Mouse (Mus musculus) G1E (cell line): ENCODE results near the gene Armc5. TPM values are rescaled to one million over a fixed set of nuclear protein-coding genes. Genes with fewer than 3 reads are reported as not detected.

ENCODE experiments used
- ATAC-seq: 2 replicates; pipeline ENCODE4 v1.8.0; 2016; ENCODE audit warnings: mild to moderate bottlenecking; ENCODE audit not compliant: insufficient number of reproducible peaks, poor library complexity, low FRiP score, severe bottlenecking; ENCODE audit errors: extremely low read depth
- DNase-seq: peaks from one replicate; pipeline ENCODE4 v3.0.0; 2012; ENCODE audit warnings: low spot score
- H3K27me3 ChIP-seq: 2 replicates; pipeline ENCODE4 v1.6.1; 2012; ENCODE audit warnings: mild to moderate bottlenecking, low read length, inconsistent platforms; ENCODE audit not compliant: insufficient read depth
- H3K36me3 ChIP-seq: replicated peaks from 2 replicates; pipeline ENCODE3; 2012; ENCODE audit warnings: mild to moderate bottlenecking, inconsistent platforms
- H3K4me1 ChIP-seq: 2 replicates; pipeline ENCODE4 v1.6.1; 2012; ENCODE audit warnings: low read depth, low read length, inconsistent platforms, mixed read lengths; ENCODE audit not compliant: insufficient read depth
- H3K4me3 ChIP-seq: 2 replicates; pipeline ENCODE4 v1.5.1; 2012; ENCODE audit warnings: low read depth, mild to moderate bottlenecking, inconsistent platforms, low read length, moderate library complexity, mixed read lengths
- H3K9me3 ChIP-seq: replicated peaks from 2 replicates; pipeline ENCODE4 v1.6.1; 2012; ENCODE audit warnings: inconsistent platforms
- CTCF ChIP-seq: IDR thresholded peaks from 2 replicates; pipeline ENCODE4 v1.5.1; 2012; ENCODE audit warnings: low read depth, low read length, inconsistent platforms, mixed read lengths
- GATA1 ChIP-seq: IDR thresholded peaks from 2 replicates; pipeline ENCODE4 v1.6.1; 2012; ENCODE audit warnings: borderline replicate concordance, low read length, inconsistent platforms, mixed read lengths
- GATA2 ChIP-seq: IDR thresholded peaks from 2 replicates; pipeline ENCODE4 v1.6.1; 2012; ENCODE audit warnings: low read depth, low read length, inconsistent platforms, borderline replicate concordance
- POLR2AphosphoS5 ChIP-seq: IDR thresholded peaks from 2 replicates; pipeline ENCODE4 v1.6.1; 2012; ENCODE audit warnings: low read depth, low read length, inconsistent platforms; ENCODE audit not compliant: insufficient replicate concordance
- TAL1 ChIP-seq: conservative IDR thresholded peaks from 2 replicates; pipeline ENCODE4 v1.6.1; 2012; ENCODE audit warnings: low read depth, low read length, inconsistent platforms, mixed read lengths
- polyA plus RNA-seq: library from polyadenylated mRNA; stranded (reverse); fragments of >175 nt; gene quantifications from 2 replicates; pipeline ENCODE4 v1.2.3, GENCODE M21; 2012
- total RNA-seq, 2 experiments: library from RNA; stranded (forward) in 1 of 2; stranded (reverse) in 1 of 2; fragments of 200-1000 nt in 1 of 2; fragments of >200 nt in 1 of 2; fragmentation: Nextera tagmentation in 1 of 2; gene quantifications; 2 replicates each; pipeline ENCODE4 v1.2.3; 2014 to 2017

Armc5 gene
- total RNA-seq (2014; fragmentation: Nextera tagmentation) (10.2 and 12.0 TPM in 2 replicates), total RNA-seq (2017) (5.6 and 7.6 TPM in 2 replicates), polyA plus RNA-seq (22.8 and 23.8 TPM in 2 replicates)

- no peaks in the 10 kb centered on the region for H3K9me3 ChIP-seq
- peaks cover 50% of the 10 kb centered on the region for H3K36me3 ChIP-seq
- H3K4me1 ChIP-seq, result peaks cover 42% of the 10 kb centered on the region
- peak within 1 kb of the TSS; percentile 85 for H3K4me3 ChIP-seq
- no peaks in the 10 kb centered on the region for H3K27me3 ChIP-seq
- TF ChIP-seq CTCF (peak; percentile 64), GATA1 (no peak)
- DNase-seq (peak; percentile 83), ATAC-seq (no peak)
These were observed at the start of gene Armc5 for GRCm38 (mm10) chr7:128236856-128237592. Gene Armc5, plus strand, starts transcription at chr7:128237342.

GRCm38 (mm10) chr7:128201607-128202006 lies 35.5 kb upstream of the Armc5 start:
- ATAC-seq, result no peak
- DNase-seq, result no peak
- Histone ChIP-seq H3K9me3 (no peaks in the 10 kb centered on the region), H3K4me1 (no peaks in the 10 kb centered on the region), H3K4me3 (no peak overlapping the region), H3K36me3 (no peaks in the 10 kb centered on the region), H3K27me3 (peaks cover 12% of the 10 kb centered on the region)
- TF ChIP-seq TAL1, result no peak

- DNase-seq (no peak), ATAC-seq (no peak)
- no peaks in the 10 kb centered on the region for H3K4me1 ChIP-seq
These were observed 34.1 kb upstream of the Armc5 start for GRCm38 (mm10) chr7:128203071-128203470.

GRCm38 (mm10) chr7:128204179-128204578 lies 33.0 kb upstream of the Armc5 start:
- H3K27me3 ChIP-seq, result peaks cover 12% of the 10 kb centered on the region
- no peaks in the 10 kb centered on the region for H3K36me3 ChIP-seq
- no peaks in the 10 kb centered on the region for H3K9me3 ChIP-seq
- DNase-seq (no peak), ATAC-seq (no peak)
- H3K4me1 ChIP-seq, result no peaks in the 10 kb centered on the region
- no peak overlapping the region for H3K4me3 ChIP-seq
- no peak for TF ChIP-seq TAL1
- TF ChIP-seq GATA2, result no peak
- no peak for TF ChIP-seq POLR2AphosphoS5
- TF ChIP-seq CTCF, result no peak
- no peak for TF ChIP-seq GATA1

More at GRCm38 (mm10) chr7:128203071-128203470, 34.1 kb upstream of the Armc5 start:
- TF ChIP-seq GATA1, result no peak
- TF ChIP-seq POLR2AphosphoS5, result no peak
- no peak for TF ChIP-seq CTCF
- TF ChIP-seq TAL1, result no peak
- TF ChIP-seq GATA2, result no peak
- peaks cover 12% of the 10 kb centered on the region for H3K27me3 ChIP-seq
- H3K36me3 ChIP-seq, result no peaks in the 10 kb centered on the region
- no peaks in the 10 kb centered on the region for H3K9me3 ChIP-seq
- no peak overlapping the region for H3K4me3 ChIP-seq

- H3K27me3 ChIP-seq, result peaks cover 9% of the 10 kb centered on the region
- DNase-seq (no peak), ATAC-seq (no peak)
- no peak for TF ChIP-seq GATA1
- no peak for TF ChIP-seq TAL1
- no peaks in the 10 kb centered on the region for H3K36me3 ChIP-seq
- no peak overlapping the region for H3K4me3 ChIP-seq
- H3K4me1 ChIP-seq, result no peaks in the 10 kb centered on the region
- no peaks in the 10 kb centered on the region for H3K9me3 ChIP-seq
These were observed 31.4 kb upstream of the Armc5 start for GRCm38 (mm10) chr7:128205695-128206094.

- Histone ChIP-seq H3K4me3 (no peak within 1 kb of the TSS), H3K4me1 (no peaks in the 10 kb centered on the region), H3K27me3 (peaks cover 9% of the 10 kb centered on the region), H3K36me3 (no peaks in the 10 kb centered on the region), H3K9me3 (no peaks in the 10 kb centered on the region)
- ATAC-seq (no peak), DNase-seq (no peak)
- TF ChIP-seq GATA2, result no peak
- TF ChIP-seq CTCF, result no peak
- TF ChIP-seq GATA1, result no peak
- no peak for TF ChIP-seq POLR2AphosphoS5
- no peak for TF ChIP-seq TAL1
These were observed 31.0 kb upstream of the Armc5 start, which contains the start of gene Cox6a2 for GRCm38 (mm10) chr7:128206152-128206551. Gene Cox6a2, minus strand, starts transcription at chr7:128206387.

- Histone ChIP-seq H3K9me3 (no peaks in the 10 kb centered on the region), H3K27me3 (peaks cover 10% of the 10 kb centered on the region), H3K4me1 (no peaks in the 10 kb centered on the region), H3K36me3 (no peaks in the 10 kb centered on the region), H3K4me3 (no peak overlapping the region)
- ATAC-seq (no peak; the same call in 1 of the 2 replicates), DNase-seq (peak; percentile 32)
- TF ChIP-seq GATA2 (no peak), CTCF (peak; percentile 83)
These were observed 29.0 kb upstream of the Armc5 start for GRCm38 (mm10) chr7:128208187-128208586.
